Mouse (Mus musculus): ENCODE data around the gene Ctnnd1.

Gene Ctnnd1

GRCm38 (mm10) chr2:84647051-84647568 is 3.5 kb downstream of the Ctnnd1 start:
- no peak for DNase-seq (ENCODE audit: low spot score in 2 of 2)

GRCm38 (mm10) chr2:84646138-84646537 is 4.4 kb downstream of the Ctnnd1 start:
- DNase-seq (ENCODE audit: low spot score in 2 of 2), result no peak

GRCm38 (mm10) chr2:84640833-84641232 is 9.7 kb downstream of the Ctnnd1 start:
- DNase-seq (ENCODE audit: low spot score in 2 of 2), result no peak

GRCm38 (mm10) chr2:84638428-84639220 is 11.9 kb downstream of the Ctnnd1 start:
- no peak for DNase-seq (ENCODE audit: low spot score in 2 of 2)

- DNase-seq (ENCODE audit: low spot score in 2 of 2), result no peak
Observed at GRCm38 (mm10) chr2:84637452-84638165, 13.0 kb downstream of the Ctnnd1 start.

DNA sequence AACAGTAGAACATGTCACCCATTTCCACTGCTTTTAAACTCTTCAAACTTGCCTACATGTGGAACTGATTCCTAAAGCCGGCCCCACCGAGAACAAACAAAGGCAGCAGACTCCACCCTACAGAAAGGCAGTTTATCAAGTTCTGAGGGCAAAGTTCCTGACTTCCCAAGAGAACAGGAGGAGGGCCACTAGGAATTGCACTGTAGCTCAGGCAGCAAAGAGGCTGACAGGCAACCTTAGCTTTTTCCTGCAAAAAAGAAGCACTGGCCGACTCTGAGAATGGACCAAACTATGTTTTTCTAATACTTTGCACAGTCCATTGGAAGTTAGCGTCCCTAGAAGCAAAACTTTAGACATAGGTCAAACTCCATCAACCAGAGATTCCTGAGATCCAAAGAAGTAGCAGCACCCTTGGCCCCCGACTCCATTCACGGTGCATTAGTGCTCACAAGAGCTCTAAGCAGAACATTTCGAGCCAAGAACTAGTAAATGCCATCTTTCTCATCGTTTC is 14.3 kb downstream of the Ctnnd1 start:
- peak in 1 of 2 experiments; percentile 54 for DNase-seq (ENCODE audit: low spot score in 2 of 2)

- peak; percentile 68 to 85 for DNase-seq (ENCODE audit: low spot score in 2 of 2)
Observed at GRCm38 (mm10) chr2:84635611-84636010, 15.0 kb downstream of the Ctnnd1 start.

DNA sequence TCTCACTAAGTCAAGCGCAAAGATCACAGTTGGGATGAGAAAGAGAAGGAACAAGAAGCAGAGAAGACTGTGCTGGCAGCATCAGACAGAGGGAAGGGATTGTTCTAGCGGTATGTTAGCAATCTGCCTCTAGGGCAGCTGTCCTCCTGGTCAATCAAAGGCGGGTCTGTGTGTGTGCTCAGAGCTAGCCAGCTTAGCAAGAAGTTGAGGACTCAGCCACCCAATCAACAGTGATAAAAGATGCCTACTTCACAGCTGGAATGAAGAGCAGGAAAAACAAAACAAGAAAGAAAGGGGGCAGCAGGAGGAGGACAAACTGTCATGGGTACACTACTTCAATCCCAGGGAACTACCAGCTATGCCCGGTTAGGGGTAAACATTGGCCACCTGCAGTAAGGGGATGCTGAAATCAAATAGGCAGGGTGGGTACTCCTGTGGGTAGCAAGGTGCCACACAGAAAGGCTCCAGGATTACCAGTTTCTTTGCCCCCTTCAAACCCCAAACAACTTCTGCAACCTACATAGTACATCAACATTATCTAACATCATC is 15.6 kb downstream of the Ctnnd1 start:
- DNase-seq (ENCODE audit: low spot score in 2 of 2), result no peak

DNA sequence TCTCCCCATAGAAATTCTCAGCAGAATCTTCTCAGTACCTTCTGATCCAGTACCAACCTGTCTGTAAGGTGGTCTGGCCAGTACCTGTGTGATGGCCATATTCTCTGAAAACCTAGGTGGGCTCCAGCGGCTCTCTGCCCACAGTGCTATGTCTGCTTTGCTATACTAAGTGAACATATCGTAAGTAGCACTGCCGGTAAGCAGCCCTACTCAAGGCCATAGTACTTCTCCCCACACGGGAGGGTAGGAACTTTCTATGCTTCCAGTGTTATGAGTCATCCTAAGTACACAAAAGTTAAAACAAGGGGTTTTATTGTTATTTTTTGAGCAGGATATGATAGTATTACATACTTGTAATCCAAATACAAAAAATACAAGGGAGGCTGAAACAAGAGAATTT is 16.6 kb downstream of the Ctnnd1 start:
- DNase-seq (ENCODE audit: low spot score in 2 of 2), result no peak

DNA sequence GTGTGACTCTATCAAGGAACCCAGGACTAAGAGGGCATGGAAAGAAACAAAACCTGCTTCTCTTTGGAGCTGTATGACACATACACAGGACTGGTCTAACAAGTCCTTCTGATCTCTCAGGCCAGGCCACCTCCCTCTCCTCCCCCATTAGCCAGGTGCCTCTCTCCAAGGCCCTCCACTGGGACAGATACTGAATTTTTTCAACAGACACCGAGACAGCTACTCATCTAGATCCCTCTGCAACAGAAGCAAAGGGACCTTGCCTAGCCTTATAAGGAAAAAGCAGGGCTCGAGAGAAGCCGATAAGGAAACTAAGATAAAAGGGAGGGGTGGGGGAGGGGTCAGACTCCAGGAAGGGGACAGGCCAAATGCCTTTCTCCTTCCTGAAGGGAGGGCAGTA is 17.6 kb downstream of the Ctnnd1 start:
- DNase-seq (ENCODE audit: low spot score in 2 of 2), result peak; percentile 42 to 49

GRCm38 (mm10) chr2:84632001-84632400 is 18.6 kb downstream of the Ctnnd1 start:
- no peak for DNase-seq (ENCODE audit: low spot score in 2 of 2)

- no peak for DNase-seq (ENCODE audit: low spot score in 2 of 2)
Observed at GRCm38 (mm10) chr2:84627036-84627435, 23.5 kb downstream of the Ctnnd1 start.

GRCm38 (mm10) chr2:84626366-84626975 is 24.1 kb downstream of the Ctnnd1 start:
- DNase-seq (ENCODE audit: low spot score in 2 of 2), result peak in 1 of 2 experiments; percentile 23

- DNase-seq (ENCODE audit: low spot score in 2 of 2), result no peak
Observed at GRCm38 (mm10) chr2:84624201-84624600, 26.4 kb downstream of the Ctnnd1 start.

DNA sequence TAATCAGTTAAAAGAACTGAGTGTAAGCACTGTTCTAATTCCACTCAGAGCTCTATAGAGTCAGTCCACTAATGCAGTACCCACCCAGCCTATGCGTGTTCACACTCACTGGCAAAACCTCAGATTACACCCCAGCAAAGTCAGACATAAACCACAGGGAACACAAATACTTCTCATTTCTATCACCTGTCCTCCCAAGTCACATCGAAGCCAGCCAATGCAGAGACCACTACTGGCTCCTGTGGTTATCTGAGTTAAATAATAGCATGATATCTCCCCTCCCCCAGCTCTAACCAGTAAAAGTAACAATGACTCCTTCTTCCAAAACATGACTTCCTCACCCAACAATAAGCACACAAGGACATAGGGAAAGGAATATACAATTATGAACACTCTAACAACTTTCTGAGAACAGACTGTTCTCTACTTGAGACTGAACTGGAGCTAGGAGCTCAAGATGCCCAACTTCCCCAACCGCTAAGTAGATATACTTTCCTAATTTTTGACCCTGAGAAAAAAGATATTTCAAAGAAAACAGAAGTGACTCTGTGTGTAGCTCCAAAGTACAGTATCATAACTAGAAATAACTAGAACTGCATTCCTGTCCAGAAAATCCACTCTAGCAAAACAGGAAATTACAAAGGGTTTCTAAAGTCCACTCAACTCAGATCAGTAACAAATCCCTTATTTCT is 27.0 kb downstream of the Ctnnd1 start:
- DNase-seq (ENCODE audit: low spot score in 2 of 2), result no peak

DNA sequence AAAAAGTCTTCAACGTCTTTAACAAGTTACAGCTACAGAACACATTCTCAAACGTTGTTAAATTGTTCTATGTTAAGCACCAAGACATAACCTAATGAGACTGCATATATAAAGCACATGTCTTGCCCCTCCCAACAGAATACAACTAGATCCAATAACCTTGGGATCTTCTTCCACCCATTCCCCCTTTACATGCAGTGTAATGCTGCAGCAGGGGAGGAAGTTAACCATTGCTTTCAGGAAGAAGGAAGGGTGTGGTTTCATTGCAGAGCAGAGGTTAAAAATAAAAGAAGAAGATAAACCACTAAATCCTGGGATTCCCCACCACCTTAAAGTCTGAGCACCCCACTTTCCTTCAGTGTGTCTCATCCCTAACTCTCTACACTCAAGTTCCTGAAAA is 27.9 kb downstream of the Ctnnd1 start:
- DNase-seq (ENCODE audit: low spot score in 2 of 2), result no peak

GRCm38 (mm10) chr2:84619646-84620340 is 30.8 kb downstream of the Ctnnd1 start:
- DNase-seq (ENCODE audit: low spot score in 2 of 2), result no peak

- no peak for DNase-seq (ENCODE audit: low spot score in 2 of 2)
Observed at GRCm38 (mm10) chr2:84618914-84619313, 31.7 kb downstream of the Ctnnd1 start.

DNA sequence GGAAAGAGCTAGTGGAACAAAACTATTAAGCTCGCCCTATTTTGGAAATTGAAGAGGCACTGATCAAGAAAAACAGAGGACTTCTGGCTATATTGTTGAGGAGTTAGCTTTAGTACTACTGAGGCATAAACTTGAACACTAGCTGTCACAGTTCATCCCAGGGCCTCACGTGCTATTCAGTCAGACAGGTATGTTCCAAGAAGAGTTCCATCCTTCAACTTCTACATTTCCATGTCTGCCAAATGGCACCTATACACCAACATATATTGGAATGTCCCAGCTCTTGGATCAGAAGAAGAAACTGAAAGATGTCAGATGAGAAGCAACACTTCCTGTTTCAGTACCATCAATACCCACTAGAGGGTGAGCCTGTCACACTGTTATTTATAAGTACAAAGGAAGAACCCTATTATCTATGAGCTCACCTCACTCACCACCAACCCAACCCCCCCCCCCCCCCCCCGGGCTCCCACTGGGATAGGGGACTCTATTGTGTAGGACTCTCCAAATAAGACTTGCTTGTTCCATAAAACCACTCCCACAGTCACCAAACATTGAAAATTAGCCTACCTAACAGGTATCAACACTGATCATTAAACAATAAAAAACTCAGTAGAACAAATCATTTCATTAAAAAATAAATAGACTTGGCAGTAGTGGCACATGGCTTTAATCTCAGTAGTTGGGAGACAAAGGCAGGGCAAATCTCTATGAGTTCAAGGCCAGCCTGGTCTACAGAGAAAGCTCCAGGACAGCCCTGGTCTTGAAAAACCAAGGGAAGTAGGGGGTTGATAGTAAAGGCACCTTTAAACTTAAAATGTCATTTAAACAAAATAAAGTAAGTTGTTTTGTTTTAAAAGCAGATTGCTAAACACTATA is 32.7 kb downstream of the Ctnnd1 start:
- DNase-seq (ENCODE audit: low spot score in 2 of 2), result no peak

DNA sequence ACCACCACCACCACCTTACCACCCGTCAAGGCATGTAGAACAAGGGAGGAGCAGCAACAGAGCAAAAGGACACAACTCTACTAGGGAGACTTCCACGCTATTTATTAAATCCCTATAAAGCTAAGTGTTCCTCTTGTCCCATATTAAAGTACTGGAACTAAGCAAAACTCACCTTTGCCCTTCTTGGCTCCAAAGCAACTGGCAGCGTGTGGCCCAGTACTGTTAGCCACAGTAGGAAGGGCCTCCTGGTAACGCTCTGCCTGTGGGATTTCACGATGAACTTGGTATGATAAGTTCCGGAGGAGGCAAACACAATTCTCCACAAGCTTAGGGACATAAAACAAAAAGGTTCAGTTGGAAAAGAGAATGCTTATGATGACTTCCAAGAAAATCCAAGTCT is 37.8 kb downstream of the Ctnnd1 start:
- DNase-seq (ENCODE audit: low spot score in 2 of 2), result no peak

Data from urinary bladder, postnatal 36 days (tissue).